Mouse (Mus musculus): ENCODE measurements around the gene Rcn3.

GRCm38 (mm10) chr7:45102940-45103585 is 11.0 kb upstream of the Rcn3 start:
- TF ChIP-seq CTCF (IDR thresholded peaks at IDR 0.05; ENCODE audit: low read depth, low read length) (no peak), POLR2A (IDR thresholded peaks at IDR 0.05; ENCODE audit: borderline replicate concordance, low read depth, low read length) (no peak)

Data from bone marrow macrophage, adult 2 months (primary cell).